Mouse (Mus musculus): ENCODE measurements around the gene Setd7. TPM values are rescaled to one million over a fixed set of nuclear protein-coding genes. Genes with fewer than 3 reads are reported as not detected.

Setd7 gene
- polyA plus RNA-seq, 1 experiment from 2014 or later: 2.5 TPM

DNA sequence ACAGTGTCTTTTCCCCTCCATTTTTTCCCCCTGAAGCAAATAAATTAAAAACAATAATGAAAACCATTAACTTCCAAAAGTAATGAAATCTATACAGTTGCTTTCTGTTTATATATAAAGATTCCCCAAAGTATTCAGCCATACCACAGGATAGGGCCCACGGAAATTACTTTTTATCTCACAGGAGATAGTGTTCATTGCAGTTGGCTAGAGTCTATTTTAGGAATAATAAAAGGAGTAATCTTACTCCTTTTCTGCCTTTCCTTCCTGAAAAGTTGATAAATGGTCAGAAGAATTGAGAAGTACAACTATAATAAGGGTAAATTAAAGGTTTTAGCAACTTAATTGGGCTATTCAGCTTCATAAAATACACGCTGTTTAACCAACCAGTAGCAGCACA, 92.1 kb downstream of the Setd7 start:
- Histone ChIP-seq H3K27me3 (ENCODE audit: control insufficient read depth, insufficient read depth, low read depth, low read length) (no peaks in the 10 kb centered on the region), H3K9me3 (ENCODE audit: control insufficient read depth, low read length) (no peaks in the 10 kb centered on the region), H3K4me3 (ENCODE audit: low read length) (no peak overlapping the region), H3K4me2 (ENCODE audit: low read depth, low read length) (no peak overlapping the region), H3K36me3 (ENCODE audit: control insufficient read depth, insufficient read depth, low read length) (peaks cover 31% of the 10 kb centered on the region), H3K27ac (ENCODE audit: low read length) (no peak overlapping the region), H3K4me1 (replicated peaks; ENCODE audit: control insufficient read depth, insufficient read depth, low read length) (no peaks in the 10 kb centered on the region), H3K9ac (ENCODE audit: low read length) (no peak overlapping the region)
- 86% methylated on average over 2 of the region's 2 CpGs for WGBS
- no peak for ATAC-seq (ENCODE audit: low read depth)

Other genes starting within 250 kb of the Setd7 start
- 68.4 and 74.5 TPM in 2 replicates for gene Elf2, start 220.2 kb downstream of the Setd7 start, polyA plus RNA-seq (2015; fragmentation: Nextera tagmentation; extraction: Ambion mirVana)
- gene Mgarp, start 164.1 kb downstream of the Setd7 start, polyA plus RNA-seq (2015; fragmentation: Nextera tagmentation; extraction: Ambion mirVana): 1.2 and 1.9 TPM in 2 replicates
- gene Ndufc1, start 151.9 kb downstream of the Setd7 start, polyA plus RNA-seq (2015; fragmentation: Nextera tagmentation; extraction: Ambion mirVana): 677 and 741 TPM in 2 replicates
- 30.0 and 32.2 TPM in 2 replicates for gene Naa15, start 145.7 kb downstream of the Setd7 start, polyA plus RNA-seq (2015; fragmentation: Nextera tagmentation; extraction: Ambion mirVana)
- 24.7 and 26.6 TPM in 2 replicates for gene Rab33b, start 77.0 kb downstream of the Setd7 start, polyA plus RNA-seq (2015; fragmentation: Nextera tagmentation; extraction: Ambion mirVana)
- 5.4 and 6.9 TPM in 2 replicates for gene Mgst2, start 99.5 kb upstream of the Setd7 start, polyA plus RNA-seq (2015; fragmentation: Nextera tagmentation; extraction: Ambion mirVana)